Mouse (Mus musculus) myocyte (in vitro differentiated cells): Measurements from ENCODE around the gene Fcho2. TPM values are rescaled to one million over a fixed set of nuclear protein-coding genes. Genes with fewer than 3 reads are reported as not detected.

ENCODE experiments used
- H3K27me3 ChIP-seq: one replicate; pipeline ENCODE4 v1.6.1; 2011; ENCODE audit not compliant: control insufficient read depth, insufficient read depth, insufficient read length
- H3K36me3 ChIP-seq: one replicate; pipeline ENCODE4 v1.6.1; 2011; ENCODE audit not compliant: control insufficient read depth, insufficient read depth
- H3K4me2 ChIP-seq: one replicate; pipeline ENCODE4 v1.6.1; 2011; ENCODE audit warnings: low read depth, control low read depth
- H3K4me3 ChIP-seq: one replicate; pipeline ENCODE4 v1.5.1; 2011; ENCODE audit warnings: mild to moderate bottlenecking, control low read depth, moderate library complexity
- H3K79me2 ChIP-seq: one replicate; pipeline ENCODE4 v1.6.1; 2011; ENCODE audit not compliant: control insufficient read depth, insufficient read depth
- H3ac ChIP-seq: one replicate; pipeline ENCODE4 v1.6.1; 2011; ENCODE audit not compliant: control insufficient read depth, insufficient read length
- CEBPB ChIP-seq: IDR thresholded peaks from 2 replicates; pipeline ENCODE4 v1.6.1; 2011; ENCODE audit warnings: mild to moderate bottlenecking, moderate library complexity; ENCODE audit not compliant: poor library complexity, insufficient read depth, severe bottlenecking
- E2F4 ChIP-seq: IDR thresholded peaks from one replicate; pipeline ENCODE4 v1.6.1; 2011; ENCODE audit warnings: mild to moderate bottlenecking, control low read depth, moderate library complexity; ENCODE audit not compliant: insufficient read depth
- MAX ChIP-seq: IDR thresholded peaks from one replicate; pipeline ENCODE4 v1.6.1; 2011; ENCODE audit warnings: low read depth, mild to moderate bottlenecking, control low read depth
- MYOD1 ChIP-seq, 3 experiments: IDR thresholded peaks; one replicate each; pipeline ENCODE4 v1.6.1; 2011; ENCODE audit warnings: control low read depth in 2 of 3, low read depth in 2 of 3, mild to moderate bottlenecking in 2 of 3, moderate library complexity in 1 of 3; ENCODE audit not compliant: insufficient read length in 2 of 3, control insufficient read depth in 1 of 3
- MYOG ChIP-seq, 3 experiments: IDR thresholded peaks; one replicate each; pipeline ENCODE4 v1.6.1; 2011; ENCODE audit warnings: control low read depth in 2 of 3, low read depth in 2 of 3, mild to moderate bottlenecking in 2 of 3; ENCODE audit not compliant: insufficient read length in 2 of 3, control insufficient read depth in 1 of 3, insufficient read depth in 1 of 3
- POLR2A ChIP-seq: IDR thresholded peaks from one replicate; pipeline ENCODE4 v1.6.1; 2011; ENCODE audit warnings: low read depth, mild to moderate bottlenecking, control low read depth, moderate library complexity; ENCODE audit not compliant: insufficient read length
- POLR2AphosphoS2 ChIP-seq: IDR thresholded peaks from one replicate; pipeline ENCODE4 v1.6.1; 2011; ENCODE audit warnings: low read depth, control low read depth; ENCODE audit not compliant: insufficient read length
- REST ChIP-seq: IDR thresholded peaks from one replicate; pipeline ENCODE4 v1.6.1; 2011; ENCODE audit warnings: mild to moderate bottlenecking, control low read depth, moderate library complexity; ENCODE audit not compliant: insufficient read depth, insufficient read length
- SRF ChIP-seq: IDR thresholded peaks from one replicate; pipeline ENCODE4 v1.6.1; 2011; ENCODE audit warnings: low read depth; ENCODE audit not compliant: control insufficient read depth, insufficient read length
- TCF12 ChIP-seq: IDR thresholded peaks from one replicate; pipeline ENCODE4 v1.6.1; 2011; ENCODE audit warnings: mild to moderate bottlenecking, control low read depth; ENCODE audit not compliant: poor library complexity, insufficient read depth, severe bottlenecking
- TCF3 ChIP-seq: IDR thresholded peaks from one replicate; pipeline ENCODE4 v1.6.1; 2011; ENCODE audit warnings: low read depth, control low read depth; ENCODE audit not compliant: insufficient read length
- USF1 ChIP-seq: IDR thresholded peaks from one replicate; pipeline ENCODE4 v1.6.1; 2011; ENCODE audit warnings: low read depth, mild to moderate bottlenecking, control low read depth, moderate library complexity
- polyA plus RNA-seq: library from polyadenylated mRNA; unstranded; fragments of >200 nt; fragmentation: generic; extraction: Trizol; gene quantifications from one replicate; pipeline ENCODE4 v1.2.1, GENCODE M21; 2012; ENCODE audit warnings: missing spikeins

The Fcho2 gene
- polyA plus RNA-seq, 1 experiment: 3.9 TPM

GRCm38 (mm10) chr13:98673922-98674321 lies 141.3 kb downstream of the Fcho2 start:
- Histone ChIP-seq H3K27me3 (no peaks in the 10 kb centered on the region), H3ac (no peak overlapping the region), H3K4me2 (no peak overlapping the region), H3K36me3 (no peaks in the 10 kb centered on the region), H3K4me3 (no peak overlapping the region), H3K79me2 (no peaks in the 10 kb centered on the region)
- TF ChIP-seq MAX: no peak
- no peak for TF ChIP-seq REST
- TF ChIP-seq TCF3: no peak
- TF ChIP-seq MYOD1 (IDR thresholded peaks at IDR 0.05; ENCODE audit: control insufficient read depth in 1 of 3, insufficient read length in 2 of 3, low read depth in 2 of 3): no peak
- no peak for TF ChIP-seq POLR2A
- TF ChIP-seq SRF: no peak
- TF ChIP-seq E2F4: no peak
- TF ChIP-seq CEBPB: no peak
- no peak for TF ChIP-seq USF1
- TF ChIP-seq TCF12: no peak
- TF ChIP-seq MYOG (IDR thresholded peaks at IDR 0.05; ENCODE audit: control insufficient read depth in 1 of 3, insufficient read depth in 1 of 3, insufficient read length in 2 of 3, low read depth in 2 of 3): no peak
- TF ChIP-seq POLR2AphosphoS2: no peak

Other genes with a start within 250 kb of the Fcho2 start
- gene Tmem174, start 178.0 kb downstream of the Fcho2 start, polyA plus RNA-seq: not detected
- gene Tmem171, start 120.6 kb downstream of the Fcho2 start, polyA plus RNA-seq: 3.5 TPM
- 36.0 TPM for gene Tnpo1, start 110.9 kb upstream of the Fcho2 start, polyA plus RNA-seq
- gene 1700024P04Rik, start 169.1 kb upstream of the Fcho2 start, polyA plus RNA-seq: not detected